Mouse (Mus musculus) lung, postnatal 25 days (tissue): Measurements from ENCODE around the gene Fam185a.

Experiments
- DNase-seq: peaks from one replicate; pipeline ENCODE4 v3.0.0; 2022; ENCODE audit warnings: low spot score

Fam185a gene

DNA sequence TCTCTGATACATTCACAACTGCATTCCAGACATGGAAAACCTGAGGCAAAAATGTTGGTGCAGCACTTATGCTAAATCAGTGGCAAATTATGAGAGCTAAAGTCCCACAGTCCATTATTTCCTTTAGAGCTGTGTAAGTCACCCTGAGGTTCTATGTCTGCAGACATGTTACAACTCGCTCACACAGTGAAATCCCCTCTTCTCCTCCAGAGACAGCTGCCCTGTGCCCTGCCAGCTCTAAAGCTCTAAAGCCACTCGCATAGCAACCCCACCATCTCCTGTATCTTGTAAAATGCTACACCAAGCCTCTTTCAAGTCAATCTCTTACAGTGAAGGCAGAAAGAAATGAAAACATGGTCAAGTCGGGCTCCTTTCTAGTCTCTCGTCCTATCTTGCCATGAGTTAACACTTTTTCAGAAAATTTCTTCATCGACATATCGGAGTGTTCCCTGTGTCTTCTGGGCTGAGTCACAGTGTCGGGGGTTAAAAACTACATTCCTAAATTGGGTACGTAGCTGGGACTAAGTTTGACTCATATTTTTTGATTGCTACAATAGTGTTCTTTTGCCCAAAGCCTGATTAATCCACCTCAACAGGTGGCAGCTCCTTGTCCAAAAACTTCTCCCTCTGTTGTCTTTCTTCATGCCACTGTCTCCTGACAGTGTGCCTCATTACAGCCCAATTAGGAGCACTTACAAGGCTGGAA, 68.7 kb downstream of the Fam185a start:
- no peak for DNase-seq

DNA sequence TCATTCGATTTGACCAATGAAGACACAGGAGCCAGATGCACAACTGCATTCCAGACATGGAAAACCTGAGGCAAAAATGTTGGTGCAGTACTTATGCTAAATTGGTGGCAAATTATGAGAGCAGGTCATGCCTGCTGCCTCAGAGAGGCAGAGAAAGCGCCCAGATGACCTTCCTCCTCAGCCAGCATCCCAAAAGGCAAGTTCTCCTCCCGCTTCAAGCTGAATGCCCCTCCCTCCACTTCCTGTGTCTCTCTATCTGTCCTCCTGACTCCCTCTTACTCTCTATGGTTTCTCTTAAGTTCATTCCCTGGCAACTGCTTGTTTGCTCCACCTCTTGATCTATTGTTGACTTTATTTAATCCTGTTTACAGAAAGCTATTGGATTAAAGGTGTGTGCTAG, 70.0 kb downstream of the Fam185a start:
- DNase-seq: no peak

DNA sequence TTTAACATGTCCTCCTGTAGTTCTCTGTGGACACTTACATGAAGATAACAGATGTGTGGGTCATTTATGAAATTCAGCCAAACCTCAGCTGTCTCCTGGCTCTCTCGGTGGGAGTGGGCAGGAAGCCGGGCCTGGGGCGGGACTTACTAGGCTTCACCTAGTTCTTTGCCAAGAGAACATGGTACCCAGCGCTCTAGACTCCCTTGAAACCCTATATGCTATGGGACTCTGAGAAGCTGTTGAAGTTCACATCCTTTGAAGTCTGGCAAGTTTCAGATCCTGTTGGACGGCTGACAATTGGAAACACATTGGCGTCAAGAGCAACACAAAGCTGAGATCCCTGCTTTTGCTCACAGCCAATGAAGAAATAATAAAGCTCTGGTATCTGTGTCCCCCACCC, 71.6 kb downstream of the Fam185a start:
- no peak for DNase-seq

- DNase-seq: no peak
These were observed 72.1 kb downstream of the Fam185a start for GRCm38 (mm10) chr5:21496881-21497280.

GRCm38 (mm10) chr5:21498490-21498889, 73.7 kb downstream of the Fam185a start:
- DNase-seq: no peak

GRCm38 (mm10) chr5:21498925-21499324, 74.2 kb downstream of the Fam185a start:
- no peak for DNase-seq

- no peak for DNase-seq
These were observed 75.4 kb downstream of the Fam185a start for GRCm38 (mm10) chr5:21500133-21500532.

DNA sequence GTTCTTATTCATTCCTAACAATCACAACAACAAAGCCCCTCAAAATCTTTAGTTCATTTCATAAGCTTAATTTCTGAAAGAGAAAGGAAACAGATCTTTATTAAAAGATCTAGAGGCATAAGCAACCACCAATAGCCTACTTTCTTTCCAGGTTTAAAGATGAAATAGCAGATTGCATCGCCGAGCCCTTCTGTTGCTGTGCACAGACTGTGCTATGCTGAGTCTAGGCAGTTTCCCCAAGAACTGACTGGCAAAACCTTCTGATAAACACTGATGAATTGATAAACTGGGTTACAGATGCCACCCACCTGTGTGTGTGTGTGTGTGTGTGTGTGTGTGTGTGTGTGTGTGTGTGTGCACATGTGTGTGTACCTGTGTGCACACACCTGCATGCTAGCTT, 76.2 kb downstream of the Fam185a start:
- DNase-seq: no peak

- no peak for DNase-seq
These were observed 78.3 kb downstream of the Fam185a start for GRCm38 (mm10) chr5:21502936-21503610.

DNA sequence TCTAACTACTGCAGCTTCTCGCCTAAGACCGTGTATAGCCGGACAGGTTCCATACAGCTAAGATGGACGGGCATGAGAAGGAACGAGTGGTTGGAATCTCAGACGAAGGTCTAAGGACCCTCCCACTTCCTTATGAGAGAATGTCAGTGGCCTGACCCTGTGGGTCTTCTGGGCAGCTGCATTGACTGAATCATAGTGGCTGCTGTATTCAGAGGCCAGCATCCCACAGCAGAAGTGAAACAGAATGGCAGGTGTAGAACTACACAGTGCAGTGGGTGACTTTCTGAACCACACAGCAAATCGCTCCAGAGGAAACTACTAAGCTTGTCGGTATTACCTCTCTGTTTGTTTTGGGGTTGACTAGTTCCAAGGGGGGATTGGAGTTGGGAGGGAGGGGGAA, 80.4 kb downstream of the Fam185a start:
- DNase-seq: no peak

- DNase-seq: no peak
These were observed 82.1 kb downstream of the Fam185a start for GRCm38 (mm10) chr5:21506887-21507286.

- no peak for DNase-seq
These were observed 85.0 kb downstream of the Fam185a start for GRCm38 (mm10) chr5:21509801-21510200.

- no peak for DNase-seq
These were observed 88.6 kb downstream of the Fam185a start for GRCm38 (mm10) chr5:21513363-21513762.

- DNase-seq: peak; percentile 36
These were observed 92.8 kb downstream of the Fam185a start for GRCm38 (mm10) chr5:21517562-21517961.

GRCm38 (mm10) chr5:21518207-21518606, 93.4 kb downstream of the Fam185a start:
- no peak for DNase-seq

- no peak for DNase-seq
These were observed 94.4 kb downstream of the Fam185a start for GRCm38 (mm10) chr5:21519166-21519565.

- DNase-seq: no peak
These were observed 102.2 kb downstream of the Fam185a start for GRCm38 (mm10) chr5:21526835-21527485.

DNA sequence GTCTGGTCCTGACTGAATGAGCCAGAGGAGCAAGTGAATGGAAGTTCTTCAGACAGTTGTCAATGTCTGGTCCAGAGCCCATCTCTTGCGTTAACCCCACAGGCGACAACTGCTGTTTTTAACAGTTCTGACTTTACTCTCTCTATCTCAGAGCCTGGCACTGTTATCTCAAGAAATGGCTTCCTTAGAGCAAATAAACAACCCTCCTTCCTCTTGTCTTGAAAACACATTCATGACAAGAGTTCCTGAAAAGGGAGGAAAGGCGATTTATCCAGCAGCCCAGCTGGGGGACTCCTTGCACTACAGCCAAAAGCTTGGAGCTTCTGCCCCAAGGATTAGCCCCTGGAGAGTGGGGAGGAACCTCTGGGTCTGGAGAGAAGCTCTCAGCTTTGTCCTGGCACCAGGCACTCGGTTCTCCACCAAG, 102.7 kb downstream of the Fam185a start:
- peak; percentile 47 for DNase-seq

DNA sequence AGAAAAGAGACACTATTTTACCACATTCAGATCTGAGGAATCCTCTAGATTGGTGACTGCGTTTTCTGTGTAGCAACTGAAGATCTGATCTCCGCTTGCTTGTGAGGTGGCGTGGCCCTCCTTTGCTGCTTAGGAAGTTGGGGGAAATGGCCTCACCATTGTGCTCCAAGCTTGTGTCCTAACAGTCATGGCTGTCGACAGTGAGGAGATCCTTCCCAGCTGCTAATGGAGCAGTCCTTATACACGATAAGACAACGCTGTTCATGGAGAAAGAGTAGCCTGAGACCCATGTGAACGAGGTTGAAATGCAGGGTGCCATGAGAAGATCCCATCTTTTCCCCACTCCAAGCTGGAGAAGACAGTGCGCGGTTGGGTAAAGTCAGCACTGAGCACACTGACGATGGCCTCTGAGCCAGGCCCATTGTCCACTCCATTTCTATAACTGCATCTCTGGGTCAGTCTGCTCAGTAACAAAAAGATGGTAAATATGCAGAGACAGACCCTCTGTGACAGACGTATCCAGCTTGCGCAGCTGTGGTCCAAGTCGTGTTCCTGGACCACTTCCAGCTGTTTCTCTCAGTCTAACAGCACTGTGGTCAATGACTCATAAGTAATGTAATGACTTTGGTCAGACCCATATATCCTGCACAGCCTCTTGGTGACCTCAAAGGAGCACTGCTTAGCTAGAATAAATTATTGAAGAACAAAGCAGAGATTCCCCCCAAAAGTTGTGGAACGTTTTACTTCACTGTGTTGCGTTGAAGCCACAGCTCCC, 103.5 kb downstream of the Fam185a start:
- DNase-seq: no peak

DNA sequence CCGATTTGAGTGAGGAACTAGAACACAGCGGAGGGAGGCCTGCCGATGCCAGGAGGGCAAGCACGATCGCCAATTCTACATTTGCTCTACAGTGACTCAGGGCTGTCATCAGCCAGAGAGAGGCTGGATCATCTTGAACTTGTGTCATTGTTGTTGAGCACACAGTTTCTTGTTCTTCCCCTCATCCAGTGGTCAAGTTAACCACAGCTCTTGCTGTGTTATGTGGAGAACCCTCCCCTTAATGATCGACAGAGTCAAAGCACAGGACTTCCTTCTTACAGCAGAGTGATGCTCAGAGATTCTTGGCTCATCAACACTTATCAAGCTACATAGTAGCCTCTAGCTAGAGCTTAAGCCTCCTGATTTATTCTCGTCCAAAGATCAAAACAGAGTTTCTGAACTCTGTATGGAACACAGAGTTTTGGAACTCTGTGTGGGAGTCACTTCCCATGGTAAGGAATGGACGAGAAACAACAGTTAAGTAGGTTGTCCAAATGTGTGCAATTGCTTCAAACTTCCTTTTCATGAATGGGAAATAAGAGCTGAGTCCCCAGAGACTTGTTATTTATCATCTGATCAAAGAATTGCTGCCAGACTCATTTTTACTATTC, 104.5 kb downstream of the Fam185a start:
- DNase-seq: no peak
